Mouse (Mus musculus): Measurements from ENCODE around the gene Nt5m. TPM values are rescaled to one million over a fixed set of nuclear protein-coding genes. Genes with fewer than 3 reads are reported as not detected.

The Nt5m gene
- total and polyA plus RNA-seq, 3 experiments, result 26.6 to 29.1 TPM; not detected in 1

- TF ChIP-seq MAX (IDR thresholded peaks at IDR 0.05; ENCODE audit: low read length), result peak; percentile 42; the same call in 1 of the 2 replicates
- no peak for TF ChIP-seq GABPA (IDR thresholded peaks at IDR 0.05; ENCODE audit: low read depth, low read length)
- TF ChIP-seq NELFE (IDR thresholded peaks at IDR 0.05; ENCODE audit: low read depth, low read length), result no peak
- TF ChIP-seq UBTF (IDR thresholded peaks at IDR 0.05; ENCODE audit: borderline replicate concordance, insufficient read depth, low read depth, low read length), result no peak
- TF ChIP-seq ZNF384 (IDR thresholded peaks at IDR 0.05; ENCODE audit: low read depth, low read length), result no peak
- no peak for TF ChIP-seq POLR2A (IDR thresholded peaks at IDR 0.05; ENCODE audit: control insufficient read depth in 1 of 2, insufficient read depth in 1 of 2, low read depth in 1 of 2, low read length in 2 of 2, poor library complexity in 1 of 2)
Measured at GRCm38 (mm10) chr11:59894916-59895315, 55.7 kb downstream of the Nt5m start (continued).

GRCm38 (mm10) chr11:59895316-59895715 lies 56.1 kb downstream of the Nt5m start:
- H3K4me3 ChIP-seq (ENCODE audit: control insufficient read depth in 1 of 2, insufficient read depth in 1 of 2, low read depth in 2 of 2, low read length in 2 of 2), result no peak overlapping the region
- H3K27ac ChIP-seq (ENCODE audit: control insufficient read depth, low read depth, low read length), result no peak overlapping the region
- H3K27me3 ChIP-seq (ENCODE audit: control insufficient read depth in 1 of 2, insufficient read depth in 2 of 2, low read length in 2 of 2), result no peaks in the 10 kb centered on the region
- DNase-seq (ENCODE audit: low read depth, low spot score), result no peak
- H3K4me1 ChIP-seq (ENCODE audit: control insufficient read depth in 1 of 2, insufficient read depth in 2 of 2, low read length in 2 of 2), result peaks cover 0 to 18% of the 10 kb centered on the region in 2 experiments; a peak in 2 of 4 replicates
- H3K79me2 ChIP-seq (ENCODE audit: control insufficient read depth, insufficient read depth, low read length, poor library complexity), result no peaks in the 10 kb centered on the region
- no peak overlapping the region for H3K9ac ChIP-seq (ENCODE audit: control insufficient read depth, low read depth, low read length, poor library complexity, severe bottlenecking)
- peaks cover 0 to 2% of the 10 kb centered on the region in 2 experiments; a peak in 1 of 4 replicates for H3K36me3 ChIP-seq (ENCODE audit: control insufficient read depth in 1 of 2, insufficient read depth in 2 of 2, low read length in 2 of 2)
- no peak for TF ChIP-seq RAD21 (IDR thresholded peaks at IDR 0.05; ENCODE audit: low read depth, low read length)
- no peaks in the 10 kb centered on the region for H3K9me3 ChIP-seq (replicated peaks; ENCODE audit: insufficient read depth, low read length)

- Histone ChIP-seq H3K4me1 (ENCODE audit: control insufficient read depth in 1 of 2, insufficient read depth in 2 of 2, low read length in 2 of 2) (peaks cover 0 to 18% of the 10 kb centered on the region in 2 experiments; a peak in 2 of 4 replicates), H3K79me2 (ENCODE audit: control insufficient read depth, insufficient read depth, low read length, poor library complexity) (no peaks in the 10 kb centered on the region), H3K27me3 (ENCODE audit: control insufficient read depth in 1 of 2, insufficient read depth in 2 of 2, low read length in 2 of 2) (no peaks in the 10 kb centered on the region)
Measured at GRCm38 (mm10) chr11:59897981-59898599, 58.8 kb downstream of the Nt5m start.

GRCm38 (mm10) chr11:59899711-59900685 lies 60.8 kb downstream of the Nt5m start:
- no peak for DNase-seq (ENCODE audit: low read depth, low spot score)
- Histone ChIP-seq H3K27ac (ENCODE audit: control insufficient read depth, low read depth, low read length) (no peak overlapping the region), H3K4me3 (ENCODE audit: control insufficient read depth in 1 of 2, insufficient read depth in 1 of 2, low read depth in 2 of 2, low read length in 2 of 2) (no peak overlapping the region), H3K27me3 (ENCODE audit: control insufficient read depth in 1 of 2, insufficient read depth in 2 of 2, low read length in 2 of 2) (no peaks in the 10 kb centered on the region), H3K4me1 (ENCODE audit: control insufficient read depth in 1 of 2, insufficient read depth in 2 of 2, low read length in 2 of 2) (peaks cover 0 to 15% of the 10 kb centered on the region in 2 experiments; a peak in 2 of 4 replicates), H3K79me2 (ENCODE audit: control insufficient read depth, insufficient read depth, low read length, poor library complexity) (no peaks in the 10 kb centered on the region), H3K9ac (ENCODE audit: control insufficient read depth, low read depth, low read length, poor library complexity, severe bottlenecking) (no peak overlapping the region), H3K36me3 (ENCODE audit: control insufficient read depth in 1 of 2, insufficient read depth in 2 of 2, low read length in 2 of 2) (peaks cover 0 to 2% of the 10 kb centered on the region in 2 experiments; a peak in 1 of 4 replicates), H3K9me3 (replicated peaks; ENCODE audit: insufficient read depth, low read length) (no peaks in the 10 kb centered on the region)
- TF ChIP-seq ZKSCAN1 (IDR thresholded peaks at IDR 0.05; ENCODE audit: low read depth, low read length), result no peak
- no peak for TF ChIP-seq HCFC1 (IDR thresholded peaks at IDR 0.05; ENCODE audit: low read depth, low read length)
- no peak for TF ChIP-seq CTCF (IDR thresholded peaks at IDR 0.05 in 2 of 3, conservative IDR thresholded peaks at IDR 0.05 in 1 of 3; ENCODE audit: control insufficient read depth in 1 of 3, insufficient read depth in 1 of 3, low read depth in 2 of 3, low read length in 3 of 3, poor library complexity in 1 of 3, severe bottlenecking in 1 of 3)
- TF ChIP-seq NRF1 (IDR thresholded peaks at IDR 0.05; ENCODE audit: insufficient read depth, low read depth, low read length, poor library complexity, severe bottlenecking), result no peak
- TF ChIP-seq MAX (IDR thresholded peaks at IDR 0.05; ENCODE audit: low read length), result no peak
- no peak for TF ChIP-seq TBP (IDR thresholded peaks at IDR 0.05; ENCODE audit: low read depth, low read length)
- TF ChIP-seq RCOR1 (IDR thresholded peaks at IDR 0.05; ENCODE audit: low read depth, low read length), result no peak
- TF ChIP-seq CHD2 (IDR thresholded peaks at IDR 0.05; ENCODE audit: low read length), result no peak
- TF ChIP-seq POLR2AphosphoS5 (IDR thresholded peaks at IDR 0.05; ENCODE audit: borderline replicate concordance, low read depth, low read length), result no peak
- TF ChIP-seq GABPA (IDR thresholded peaks at IDR 0.05; ENCODE audit: low read depth, low read length), result no peak
- no peak for TF ChIP-seq UBTF (IDR thresholded peaks at IDR 0.05; ENCODE audit: borderline replicate concordance, insufficient read depth, low read depth, low read length)
- TF ChIP-seq EP300 (IDR thresholded peaks at IDR 0.05; ENCODE audit: low read depth in 1 of 2, low read length in 2 of 2), result no peak
- TF ChIP-seq E2F4 (IDR thresholded peaks at IDR 0.05; ENCODE audit: borderline replicate concordance, low read depth, low read length), result no peak
- no peak for TF ChIP-seq SIN3A (IDR thresholded peaks at IDR 0.05; ENCODE audit: low read length)
- no peak for TF ChIP-seq ETS1 (IDR thresholded peaks at IDR 0.05; ENCODE audit: low read depth, low read length)

More at GRCm38 (mm10) chr11:59897981-59898599, 58.8 kb downstream of the Nt5m start:
- Histone ChIP-seq H3K4me3 (ENCODE audit: control insufficient read depth in 1 of 2, insufficient read depth in 1 of 2, low read depth in 2 of 2, low read length in 2 of 2) (no peak overlapping the region), H3K36me3 (ENCODE audit: control insufficient read depth in 1 of 2, insufficient read depth in 2 of 2, low read length in 2 of 2) (peaks cover 0 to 2% of the 10 kb centered on the region in 2 experiments; a peak in 1 of 4 replicates), H3K27ac (ENCODE audit: control insufficient read depth, low read depth, low read length) (no peak overlapping the region), H3K9me3 (replicated peaks; ENCODE audit: insufficient read depth, low read length) (no peaks in the 10 kb centered on the region), H3K9ac (ENCODE audit: control insufficient read depth, low read depth, low read length, poor library complexity, severe bottlenecking) (no peak overlapping the region)
- DNase-seq (ENCODE audit: low read depth, low spot score), result peak; percentile 63
- TF ChIP-seq ZMIZ1 (IDR thresholded peaks at IDR 0.05; ENCODE audit: low read depth, low read length), result no peak
- TF ChIP-seq EP300 (IDR thresholded peaks at IDR 0.05; ENCODE audit: low read depth in 1 of 2, low read length in 2 of 2), result peak in 1 of 2 experiments; percentile 18; a peak in 1 of 4 replicates

All from MEL (cell line).